Comparison of ENCODE assay signal across 23 mouse cellular contexts in the genomic region with DNA sequence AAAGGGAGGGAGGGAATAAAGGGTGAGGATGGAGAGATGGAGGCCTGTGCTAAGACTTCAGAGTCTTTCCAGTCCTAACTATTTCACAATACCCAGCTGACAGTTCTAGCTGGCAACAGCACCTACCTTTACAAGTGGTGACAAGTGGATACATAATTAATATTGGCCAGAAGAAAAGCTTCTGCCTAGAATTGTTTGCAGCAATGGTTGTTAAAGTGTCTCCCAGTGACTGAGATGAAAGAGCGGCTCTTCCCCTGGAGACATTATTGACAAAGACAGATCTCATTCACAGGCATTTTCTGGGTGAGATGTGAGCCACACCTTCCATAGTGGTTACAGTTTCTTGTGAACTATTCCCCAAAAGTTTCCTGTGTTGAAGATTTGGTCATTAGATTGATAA. TPM values are rescaled to one million over a fixed set of nuclear protein-coding genes. Genes with fewer than 3 reads are reported as not detected.
A peak's percentile ranks its signal among the peaks of the same experiment; 100 is the strongest.
DNase-seq lines count a peak whose midpoint lies in the region; ATAC-seq and TF ChIP-seq lines count a peak whose summit lies in the region.
"Had no signal": no experiment of that assay in that cellular context is flagged by ENCODE, and none has a peak within 500 bp of the region (broad histone marks: within the 10 kb centered on the region; RNA-seq: fewer than 3 reads in every experiment).

No protein-coding gene starts in this region.

- no peaks in the 10 kb centered on the region for H3K9me3 ChIP-seq in embryonic facial prominence, embryonic 13.5 days
- H3K9me3 ChIP-seq in embryonic facial prominence, embryonic 10.5 days = no peaks in the 10 kb centered on the region
- no peaks in the 10 kb centered on the region for H3K9me3 ChIP-seq in heart, embryonic 10.5 days
- H3K9me3 ChIP-seq: hindbrain, embryonic 10.5 days; hindbrain, embryonic 13.5 days had no signal

- H3K4me1 ChIP-seq in embryonic facial prominence, embryonic 13.5 days = peaks cover 63% of the 10 kb centered on the region
- H3K4me1 ChIP-seq in embryonic facial prominence, embryonic 10.5 days = peaks cover 27% of the 10 kb centered on the region
- peaks cover 26% of the 10 kb centered on the region for H3K4me1 ChIP-seq in heart, embryonic 10.5 days
- H3K4me1 ChIP-seq in embryonic fibroblast, embryonic 13.5 days (ENCODE audit: control insufficient read depth, insufficient read depth, low read length) = peaks cover 22% of the 10 kb centered on the region
- H3K4me1 ChIP-seq: hindbrain, embryonic 13.5 days had no signal

- TF ChIP-seq POLR2A in embryonic fibroblast, embryonic 13.5 days (IDR thresholded peaks at IDR 0.05; ENCODE audit: low read depth, low read length) = no peak

- TF ChIP-seq CTCF in embryonic fibroblast, embryonic 13.5 days (IDR thresholded peaks at IDR 0.05; ENCODE audit: borderline replicate concordance, insufficient read depth, low read length) = no peak

- WGBS in embryonic facial prominence, embryonic 13.5 days = 83% methylated on average over 1 of the region's 1 CpGs
- 96% methylated on average over 1 of the region's 1 CpGs for WGBS in embryonic facial prominence, embryonic 10.5 days
- WGBS in heart, embryonic 10.5 days = 93% methylated on average over 1 of the region's 1 CpGs

- no peak overlapping the region for H3K4me3 ChIP-seq in embryonic facial prominence, embryonic 13.5 days
- H3K4me3 ChIP-seq in embryonic facial prominence, embryonic 10.5 days = no peak overlapping the region
- H3K4me3 ChIP-seq in heart, embryonic 10.5 days = no peak overlapping the region
- no peak overlapping the region for H3K4me3 ChIP-seq in embryonic fibroblast, embryonic 13.5 days (ENCODE audit: insufficient read depth, low read length)
- H3K4me3 ChIP-seq: heart, adult 2 months; hindbrain, embryonic 10.5 days; hindbrain, embryonic 13.5 days had no signal

- no peaks in the 10 kb centered on the region for H3K36me3 ChIP-seq in embryonic facial prominence, embryonic 13.5 days
- H3K36me3 ChIP-seq in embryonic facial prominence, embryonic 10.5 days (replicated peaks) = peaks cover 18% of the 10 kb centered on the region
- H3K36me3 ChIP-seq in heart, embryonic 10.5 days = peaks cover 11% of the 10 kb centered on the region; the same call in 1 of the 2 replicates

- no peak overlapping the region for H3K9ac ChIP-seq in embryonic facial prominence, embryonic 13.5 days
- H3K9ac ChIP-seq: forebrain, postnatal 0 days; hindbrain, embryonic 13.5 days had no signal

- DNase-seq in embryonic facial prominence, embryonic 10.5 days (ENCODE audit: low spot score) = no peak
- DNase-seq in heart, embryonic 10.5 days (ENCODE audit: low spot score) = no peak
- no peak for DNase-seq in heart, postnatal 4 days
- DNase-seq in embryo, embryonic 10.5 days (ENCODE audit: low spot score) = no peak
- DNase-seq: adrenal gland, adult 8-10 months; adrenal gland, postnatal 25 days; cerebellum, adult 18-20 months; cerebellum, adult 9-10 months; cerebellum, postnatal 14 days; forebrain, postnatal 0 days; gastrocnemius, postnatal 25 days; heart, adult 2 months; kidney, adult 18-20 months had no signal

- H3K27me3 ChIP-seq in embryonic facial prominence, embryonic 13.5 days = no peaks in the 10 kb centered on the region
- H3K27me3 ChIP-seq in embryonic facial prominence, embryonic 10.5 days (replicated peaks; ENCODE audit: low read depth, poor library complexity, severe bottlenecking) = no peaks in the 10 kb centered on the region
- no peaks in the 10 kb centered on the region for H3K27me3 ChIP-seq in heart, embryonic 10.5 days (ENCODE audit: insufficient read depth, poor library complexity, severe bottlenecking)
- H3K27me3 ChIP-seq: hindbrain, embryonic 13.5 days had no signal

- ATAC-seq in embryonic facial prominence, embryonic 13.5 days (ENCODE audit: insufficient number of reproducible peaks, insufficient read depth, low FRiP score, low TSS enrichment, low read depth) = no peak
- ATAC-seq in inflammation-experienced regulatory T-cells, adult 6 months = no peak
- ATAC-seq: activated CD4-positive, CD25-positive, alpha-beta regulatory T cell, adult 4 months; forebrain, embryonic 14.5 days; forebrain, postnatal 0 days; hindbrain, embryonic 16.5 days; intestine, embryonic 16.5 days had no signal

- H3K27ac ChIP-seq in embryonic facial prominence, embryonic 13.5 days = peak overlapping the region; percentile 71
- H3K27ac ChIP-seq in embryonic facial prominence, embryonic 10.5 days (replicated peaks) = no peak overlapping the region
- 0 out of 2 replicates have a peak overlapping the region, but pooled peaks have one; percentile 4 for H3K27ac ChIP-seq in heart, embryonic 10.5 days
- H3K27ac ChIP-seq in embryonic fibroblast, embryonic 13.5 days (ENCODE audit: insufficient read depth, low read length) = peak overlapping the region; percentile 86
- H3K27ac ChIP-seq: heart, adult 2 months; hindbrain, embryonic 10.5 days; hindbrain, embryonic 13.5 days had no signal

- no peak overlapping the region for H3K4me2 ChIP-seq in embryonic facial prominence, embryonic 13.5 days
- H3K4me2 ChIP-seq: heart, embryonic 11.5 days; hindbrain, embryonic 13.5 days had no signal

RNA-seq across cellular contexts. Expression of gene Vps53, which starts 55.9 kb away (rescaled TPM):
- 36.5 and 38.5 TPM in 2 replicates for polyA plus RNA-seq in embryonic facial prominence, embryonic 13.5 days (2015; fragmentation: Nextera tagmentation; extraction: Ambion mirVana)
- polyA plus RNA-seq in embryonic facial prominence, embryonic 10.5 days (2016; fragmentation: Nextera tagmentation; extraction: Ambion mirVana) = 37.5 and 39.8 TPM in 2 replicates
- 35.1 and 37.7 TPM in 2 replicates for polyA plus RNA-seq in heart, embryonic 10.5 days (2016; fragmentation: Nextera tagmentation; extraction: Ambion mirVana)
- 10 to 100 TPM; 30.8 to 31.4 TPM for total RNA-seq in heart, postnatal 4 days (2021)
- polyA plus RNA-seq in embryonic fibroblast, embryonic 13.5 days (2011; ENCODE audit: insufficient read length, low read depth, missing spikeins) = 40.1 and 40.9 TPM in 2 replicates
- polyA plus RNA-seq in inflammation-experienced regulatory T-cells, adult 6 months (2017; shearing (Covaris generic)) = 10 to 100 TPM; 41.0 to 62.8 (median 49.8) TPM

RNA-seq across cellular contexts. Expression of gene Fam57a, which starts 56.0 kb away (rescaled TPM):
- polyA plus RNA-seq in embryonic facial prominence, embryonic 13.5 days (2015; fragmentation: Nextera tagmentation; extraction: Ambion mirVana) = 20.7 and 20.8 TPM in 2 replicates
- 35.0 and 35.1 TPM in 2 replicates for polyA plus RNA-seq in embryonic facial prominence, embryonic 10.5 days (2016; fragmentation: Nextera tagmentation; extraction: Ambion mirVana)
- 32.7 and 35.9 TPM in 2 replicates for polyA plus RNA-seq in heart, embryonic 10.5 days (2016; fragmentation: Nextera tagmentation; extraction: Ambion mirVana)
- 10 to 100 TPM in 1 of 2 experiments, 1 to 10 TPM in 1; 9.0 to 10.6 TPM for total RNA-seq in heart, postnatal 4 days (2021)
- 17.5 and 20.8 TPM in 2 replicates for polyA plus RNA-seq in embryonic fibroblast, embryonic 13.5 days (2011; ENCODE audit: insufficient read length, low read depth, missing spikeins)
- 1 to 10 TPM; 2.5 to 4.5 (median 3.6) TPM for polyA plus RNA-seq in inflammation-experienced regulatory T-cells, adult 6 months (2017; shearing (Covaris generic))
